Mouse (Mus musculus) liver, embryonic 11.5 days (tissue): Measurements from ENCODE around the gene Mrpl23. TPM values are rescaled to one million over a fixed set of nuclear protein-coding genes. Genes with fewer than 3 reads are reported as not detected.

Experiments
- ATAC-seq: fragments of 200-750 bp; cut with Nextera tagmentation; replicated peaks from 2 replicates; pipeline ENCODE4 v1.8.0; 2017; ENCODE audit warnings: moderate number of reproducible peaks, mild to moderate bottlenecking, moderate TSS enrichment, moderate library complexity; ENCODE audit not compliant: low FRiP score
- DNase-seq: peaks from one replicate; pipeline ENCODE4 v3.0.0-alpha.2; 2017; ENCODE audit warnings: low spot score
- H3K27ac ChIP-seq: fragments of 300-500 bp; sonication (generic); 2 replicates; pipeline ENCODE4 v1.5.1; 2014; ENCODE audit warnings: mild to moderate bottlenecking, low read depth, low read length, control low read depth
- H3K27me3 ChIP-seq: fragments of 300-500 bp; sonication (generic); replicated peaks from 2 replicates; pipeline ENCODE4 v1.6.1; 2014; ENCODE audit warnings: low read length, mixed read lengths; ENCODE audit not compliant: control insufficient read depth, insufficient read depth
- H3K36me3 ChIP-seq: fragments of 300-500 bp; sonication (generic); 2 replicates; pipeline ENCODE4 v1.6.1; 2014; ENCODE audit warnings: mild to moderate bottlenecking, low read length, moderate library complexity, mixed read lengths; ENCODE audit not compliant: control insufficient read depth, insufficient read depth
- H3K4me1 ChIP-seq: fragments of 300-500 bp; sonication (generic); replicated peaks from 2 replicates; pipeline ENCODE4 v1.6.1; 2014; ENCODE audit warnings: low read length, mixed read lengths; ENCODE audit not compliant: control insufficient read depth, insufficient read depth
- H3K4me2 ChIP-seq: fragments of 300-500 bp; sonication (generic); 2 replicates; pipeline ENCODE4 v1.6.1; 2014; ENCODE audit warnings: mild to moderate bottlenecking, control low read depth, moderate library complexity
- H3K4me3 ChIP-seq: fragments of 300-500 bp; sonication (generic); 2 replicates; pipeline ENCODE4 v1.5.1; 2014; ENCODE audit warnings: low read depth, low read length, control low read depth
- H3K9ac ChIP-seq: fragments of 300-500 bp; sonication (generic); 2 replicates; pipeline ENCODE4 v1.6.1; 2014; ENCODE audit warnings: low read depth, low read length, control low read depth
- H3K9me3 ChIP-seq: fragments of 300-500 bp; sonication (generic); 2 replicates; pipeline ENCODE4 v1.6.1; 2016; ENCODE audit warnings: low read length, inconsistent platforms, mixed read lengths; ENCODE audit not compliant: control insufficient read depth
- WGBS: fragments of 180-500 bp; shearing (Covaris S2); extraction: QIAGEN DNeasy Blood & Tissue Kit; methylation state at CpG from one replicate; pipeline ENCODE4 v1.1.7; 2014; 5-methylcytosine and 5-hydroxymethylcytosine counted together
- polyA plus RNA-seq: library from polyadenylated mRNA; unstranded; fragments of >200 nt; fragmentation: Nextera tagmentation; extraction: Ambion mirVana; gene quantifications from 2 replicates; pipeline ENCODE4 v1.2.1, GENCODE M21; 2014

Gene Mrpl23
- 20.8 and 22.2 TPM in 2 replicates for polyA plus RNA-seq

DNA sequence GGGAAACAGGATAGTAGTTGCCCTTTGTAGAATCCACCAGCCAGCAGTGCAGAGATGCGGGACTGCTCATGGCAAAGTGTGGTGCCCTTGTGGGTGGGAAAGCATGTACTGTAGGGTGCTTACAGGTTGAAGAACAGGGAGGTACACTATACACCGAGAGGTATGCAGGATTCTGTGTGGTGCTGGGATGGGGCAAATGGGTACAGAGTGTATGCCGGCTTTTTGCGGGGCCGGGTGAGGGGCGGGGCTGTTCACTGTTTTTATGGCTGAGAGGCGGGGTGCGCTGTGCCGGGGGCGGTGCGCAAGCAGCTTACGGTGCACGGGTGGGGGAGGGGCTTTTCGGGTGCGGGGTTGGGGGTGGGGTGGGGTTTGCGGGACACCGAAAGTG, at the start of gene Mrpl23:
Mrpl23 (plus strand) TSS at position 16 of the 388 bp plus-strand sequence.
- ATAC-seq = peak; percentile 39
- H3K9me3 ChIP-seq = no peaks in the 10 kb centered on the region
- DNase-seq = peak; percentile 63
- H3K36me3 ChIP-seq = peaks cover 2% of the 10 kb centered on the region; the same call in 1 of the 2 replicates
- peak within 1 kb of the TSS; percentile 87 for H3K4me2 ChIP-seq
- WGBS = 7% methylated on average over 17 of the region's 17 CpGs
- peak within 1 kb of the TSS; percentile 95 for H3K27ac ChIP-seq
- H3K4me3 ChIP-seq = peak within 1 kb of the TSS; percentile 78
- no peaks in the 10 kb centered on the region for H3K27me3 ChIP-seq
- peak within 1 kb of the TSS; percentile 89 for H3K9ac ChIP-seq
- peaks cover 56% of the 10 kb centered on the region for H3K4me1 ChIP-seq

DNA sequence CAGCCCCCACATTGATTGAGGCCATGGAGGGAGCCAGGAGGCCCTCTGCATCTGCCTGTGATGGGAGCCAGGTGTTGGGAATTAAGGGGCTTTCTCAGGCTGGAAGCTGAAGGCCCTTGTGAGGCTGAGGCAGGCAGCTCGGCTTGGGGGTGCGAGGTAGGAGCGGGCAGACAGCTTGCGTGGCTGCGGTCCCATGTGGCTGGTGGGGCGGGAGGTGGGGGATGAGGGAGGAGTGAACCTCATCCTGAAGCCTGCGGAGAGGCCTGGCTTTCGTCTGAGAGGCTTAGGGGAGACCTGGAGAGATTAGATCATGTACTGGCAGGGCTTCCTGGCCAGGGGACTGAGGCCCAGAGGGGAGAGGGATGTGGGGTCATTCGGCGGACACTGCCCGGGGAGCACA, 49.4 kb upstream of the Mrpl23 start:
- Histone ChIP-seq H3K4me2 (no peak overlapping the region), H3K4me3 (no peak overlapping the region), H3K36me3 (no peaks in the 10 kb centered on the region), H3K27ac (peak overlapping the region; percentile 84), H3K27me3 (peaks cover 9% of the 10 kb centered on the region; the same call in 1 of the 2 replicates), H3K4me1 (peaks cover 29% of the 10 kb centered on the region), H3K9me3 (no peaks in the 10 kb centered on the region), H3K9ac (no peak overlapping the region)
- ATAC-seq = no peak
- no peak for DNase-seq
- WGBS = 55% methylated on average over 11 of the region's 11 CpGs

DNA sequence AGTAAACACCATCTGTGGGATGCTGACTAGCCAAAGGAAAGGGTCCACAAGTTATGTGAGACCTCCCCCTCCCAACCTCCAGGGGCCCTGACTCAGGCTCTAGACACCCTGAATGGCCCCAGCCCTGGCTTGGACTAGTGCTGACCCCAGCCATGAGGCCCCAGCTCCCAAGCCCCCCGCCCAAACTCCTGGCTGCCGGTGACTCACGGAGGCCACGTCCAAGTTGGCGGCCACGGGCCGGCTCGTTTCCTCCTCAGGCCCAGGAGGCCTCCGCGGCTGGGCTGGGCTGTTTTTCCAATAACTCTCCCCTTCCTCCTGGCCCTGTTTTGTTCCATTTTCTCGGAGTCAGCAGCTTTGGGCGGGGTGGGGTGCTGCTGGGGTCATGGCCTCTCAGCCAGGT, 47.7 kb upstream of the Mrpl23 start:
- peaks cover 9% of the 10 kb centered on the region; the same call in 1 of the 2 replicates for H3K27me3 ChIP-seq
- ATAC-seq = no peak
- no peak for DNase-seq
- no peaks in the 10 kb centered on the region for H3K36me3 ChIP-seq
- no peak overlapping the region for H3K27ac ChIP-seq
- no peak overlapping the region for H3K9ac ChIP-seq
- H3K4me3 ChIP-seq = no peak overlapping the region
- H3K4me1 ChIP-seq = peaks cover 29% of the 10 kb centered on the region
- H3K4me2 ChIP-seq = no peak overlapping the region
- WGBS = 64% methylated on average over 12 of the region's 12 CpGs
- H3K9me3 ChIP-seq = no peaks in the 10 kb centered on the region

DNA sequence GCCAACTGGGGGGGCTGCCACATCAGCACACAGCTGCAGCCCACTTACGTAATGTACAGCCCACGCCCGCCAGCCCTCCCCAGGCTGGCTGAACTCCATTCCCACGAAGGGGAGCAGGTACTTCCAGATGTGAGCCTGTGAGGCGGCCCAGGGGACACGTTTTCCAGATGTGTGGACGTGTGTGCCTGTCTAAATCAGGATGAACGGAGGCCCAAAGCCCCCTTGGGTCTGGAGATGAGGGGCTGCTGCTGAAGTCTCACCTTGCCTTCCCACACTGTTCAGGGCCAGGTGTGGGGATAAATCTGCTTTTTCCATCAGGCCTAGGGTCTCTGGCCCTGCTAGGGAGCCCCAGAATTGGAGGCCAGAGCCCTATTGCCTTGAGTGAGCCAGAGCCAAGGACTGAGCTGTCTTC, 45.7 kb upstream of the Mrpl23 start:
- peak overlapping the region; percentile 46; the same call in 1 of the 2 replicates for H3K27ac ChIP-seq

DNA sequence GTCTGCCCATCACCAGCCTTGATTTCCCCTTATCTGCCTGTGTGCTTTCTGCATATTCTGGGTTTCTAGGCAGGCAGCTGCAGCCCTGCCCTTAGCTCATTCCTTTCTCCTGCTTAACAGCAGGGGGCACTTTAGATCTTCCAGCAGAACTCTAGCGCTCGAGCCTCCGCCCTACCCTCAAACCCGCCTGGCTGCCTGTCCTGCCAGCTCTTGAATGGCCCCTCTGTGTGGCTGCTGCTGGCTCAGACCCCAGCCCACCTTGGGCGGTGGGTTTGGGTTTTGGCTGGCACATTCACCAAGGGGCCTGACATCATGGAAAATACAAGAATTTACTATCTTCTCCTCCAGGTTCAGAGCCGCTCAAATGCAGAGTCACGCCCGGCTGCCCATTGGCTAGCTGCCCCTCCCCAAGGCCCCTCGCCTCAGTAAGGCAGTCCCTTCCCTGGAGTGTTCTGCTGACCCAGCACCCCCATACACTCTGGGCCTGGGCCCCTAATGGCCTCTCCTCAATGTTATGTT, 45.1 kb upstream of the Mrpl23 start:
- no peak overlapping the region for H3K4me3 ChIP-seq
- WGBS = 35% methylated on average over 9 of the region's 9 CpGs
- no peak overlapping the region for H3K9ac ChIP-seq
- peaks cover 13% of the 10 kb centered on the region for H3K4me1 ChIP-seq
- no peaks in the 10 kb centered on the region for H3K36me3 ChIP-seq
- H3K9me3 ChIP-seq = no peaks in the 10 kb centered on the region
- no peak overlapping the region for H3K4me2 ChIP-seq
- ATAC-seq (peak; percentile 24; the same call in 1 of the 2 replicates), DNase-seq (peak; percentile 54)
- H3K27me3 ChIP-seq = 0 out of 2 replicates have a peak, but pooled peaks cover 5% of the 10 kb centered on the region
- H3K27ac ChIP-seq = no peak overlapping the region

More for the DNA sequence above, 45.7 kb upstream of the Mrpl23 start:
- ATAC-seq (no peak), DNase-seq (no peak)
- H3K27me3 ChIP-seq = peaks cover 9% of the 10 kb centered on the region; the same call in 1 of the 2 replicates
- H3K4me3 ChIP-seq = no peak overlapping the region
- no peaks in the 10 kb centered on the region for H3K36me3 ChIP-seq
- peaks cover 19% of the 10 kb centered on the region for H3K4me1 ChIP-seq
- no peak overlapping the region for H3K9ac ChIP-seq
- no peaks in the 10 kb centered on the region for H3K9me3 ChIP-seq
- H3K4me2 ChIP-seq = no peak overlapping the region
- WGBS = 69% methylated on average over 8 of the region's 8 CpGs

DNA sequence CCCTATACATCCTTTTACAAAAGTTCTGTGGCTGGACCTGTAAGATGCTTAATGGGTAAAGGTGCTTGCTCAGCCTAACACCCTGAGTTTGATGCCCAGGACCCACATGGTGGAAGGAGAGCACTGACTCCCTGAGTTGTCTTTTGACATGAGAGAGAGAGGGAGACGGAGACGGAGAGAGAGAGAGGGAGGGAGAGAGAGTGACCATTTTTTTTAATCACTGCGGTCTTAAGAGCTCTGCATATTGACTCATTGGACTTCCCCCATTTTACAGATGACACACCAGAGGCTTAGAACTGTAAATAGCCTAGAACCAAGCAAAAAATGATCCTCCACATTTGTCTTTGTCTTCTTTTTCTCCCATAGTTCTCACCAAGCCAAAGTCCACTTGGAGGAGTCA, 44.4 kb upstream of the Mrpl23 start:
- H3K27ac ChIP-seq = no peak overlapping the region
- no peak overlapping the region for H3K4me3 ChIP-seq
- DNase-seq (no peak), ATAC-seq (no peak)
- 0 out of 2 replicates have a peak, but pooled peaks cover 5% of the 10 kb centered on the region for H3K27me3 ChIP-seq
- 71% methylated on average over 3 of the region's 3 CpGs for WGBS
- no peak overlapping the region for H3K4me2 ChIP-seq
- H3K9me3 ChIP-seq = no peaks in the 10 kb centered on the region
- no peaks in the 10 kb centered on the region for H3K36me3 ChIP-seq
- no peak overlapping the region for H3K9ac ChIP-seq
- H3K4me1 ChIP-seq = peaks cover 6% of the 10 kb centered on the region

DNA sequence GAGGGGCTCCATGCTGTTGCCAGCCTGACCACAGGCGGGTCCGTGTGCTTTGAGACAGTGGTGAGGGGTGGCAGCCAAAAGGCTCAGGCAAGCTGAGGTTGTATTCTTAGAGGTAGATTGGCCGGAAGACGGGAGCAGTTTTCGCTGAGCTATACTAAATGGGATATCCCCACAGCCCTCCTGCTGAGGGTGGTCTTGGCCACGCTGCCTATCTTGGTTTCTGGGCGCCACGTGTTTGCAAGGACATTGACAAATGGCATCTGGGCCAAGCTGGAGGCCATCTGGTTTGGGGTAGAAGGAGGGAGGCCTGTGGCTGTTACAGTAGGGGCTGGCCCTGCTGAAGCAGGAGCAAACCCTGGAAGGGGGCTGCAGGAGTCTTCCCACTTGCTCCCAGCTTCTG, 39.0 kb upstream of the Mrpl23 start:
- DNase-seq (no peak), ATAC-seq (no peak)
- no peaks in the 10 kb centered on the region for H3K4me1 ChIP-seq
- no peak overlapping the region for H3K27ac ChIP-seq
- no peaks in the 10 kb centered on the region for H3K9me3 ChIP-seq
- 72% methylated on average over 8 of the region's 8 CpGs for WGBS
- no peak overlapping the region for H3K4me3 ChIP-seq
- no peaks in the 10 kb centered on the region for H3K36me3 ChIP-seq
- H3K27me3 ChIP-seq = no peaks in the 10 kb centered on the region
- no peak overlapping the region for H3K9ac ChIP-seq
- no peak overlapping the region for H3K4me2 ChIP-seq

DNA sequence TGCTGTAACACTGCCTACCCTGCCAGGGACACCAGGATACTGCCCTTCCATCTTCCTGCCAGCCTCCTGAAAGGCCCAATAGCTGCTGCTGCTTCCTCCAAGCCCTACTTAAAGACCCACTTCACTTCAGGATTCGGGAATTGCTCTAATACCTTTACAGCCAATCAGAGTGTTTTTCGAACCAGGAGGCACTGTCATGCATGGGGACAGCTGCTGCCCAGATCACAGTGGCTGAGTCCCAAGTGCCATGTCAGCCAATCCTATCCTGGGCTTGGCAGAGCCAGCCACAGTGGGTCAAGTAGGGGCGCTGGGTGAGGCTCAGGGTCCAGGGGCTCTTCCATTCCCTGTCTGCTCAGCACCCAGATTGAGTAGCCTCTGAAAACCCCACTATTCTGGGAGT, 36.3 kb upstream of the Mrpl23 start:
- no peaks in the 10 kb centered on the region for H3K4me1 ChIP-seq
- no peaks in the 10 kb centered on the region for H3K36me3 ChIP-seq
- H3K9ac ChIP-seq = no peak overlapping the region
- no peak overlapping the region for H3K4me2 ChIP-seq
- DNase-seq (no peak), ATAC-seq (no peak)
- no peak overlapping the region for H3K27ac ChIP-seq
- H3K4me3 ChIP-seq = no peak overlapping the region
- no peaks in the 10 kb centered on the region for H3K9me3 ChIP-seq
- H3K27me3 ChIP-seq = no peaks in the 10 kb centered on the region
- 76% methylated on average over 3 of the region's 3 CpGs for WGBS

DNA sequence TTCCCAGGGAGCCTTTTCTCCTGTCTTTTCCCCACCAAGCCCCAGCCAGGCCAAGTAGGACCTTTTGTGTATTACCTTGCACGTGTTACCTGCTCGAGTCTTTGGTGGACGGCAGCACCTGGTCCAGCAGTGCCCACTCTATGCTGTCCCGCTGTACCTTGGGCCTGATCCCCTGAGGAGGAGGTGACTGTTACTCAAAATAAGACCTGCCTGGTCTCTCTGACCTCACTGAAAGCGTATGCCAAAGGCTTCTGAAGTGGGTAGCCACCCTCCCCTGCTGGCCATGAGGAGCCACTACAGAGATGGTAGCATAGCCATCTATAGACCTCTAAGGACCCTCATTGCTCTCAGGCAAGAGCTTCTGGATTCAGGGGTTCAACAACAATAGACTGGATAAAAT, 35.7 kb upstream of the Mrpl23 start:
- Histone ChIP-seq H3K9me3 (no peaks in the 10 kb centered on the region), H3K9ac (no peak overlapping the region), H3K4me2 (no peak overlapping the region), H3K36me3 (no peaks in the 10 kb centered on the region), H3K27me3 (no peaks in the 10 kb centered on the region), H3K4me1 (no peaks in the 10 kb centered on the region), H3K27ac (no peak overlapping the region), H3K4me3 (no peak overlapping the region)
- 79% methylated on average over 5 of the region's 5 CpGs for WGBS
- ATAC-seq = no peak
- no peak for DNase-seq
